Mouse (Mus musculus) right cerebral cortex, postnatal 14 days (tissue): ENCODE results near the gene Myo15.
"Not testable (repeated sequence)": the region's sequence is repeated elsewhere in the genome, so short reads cannot be mapped to it uniquely, and the experiment has no call there.

Experiments
- DNase-seq: peaks from one replicate; pipeline ENCODE4 v3.0.0; 2022

The Myo15 gene

DNA sequence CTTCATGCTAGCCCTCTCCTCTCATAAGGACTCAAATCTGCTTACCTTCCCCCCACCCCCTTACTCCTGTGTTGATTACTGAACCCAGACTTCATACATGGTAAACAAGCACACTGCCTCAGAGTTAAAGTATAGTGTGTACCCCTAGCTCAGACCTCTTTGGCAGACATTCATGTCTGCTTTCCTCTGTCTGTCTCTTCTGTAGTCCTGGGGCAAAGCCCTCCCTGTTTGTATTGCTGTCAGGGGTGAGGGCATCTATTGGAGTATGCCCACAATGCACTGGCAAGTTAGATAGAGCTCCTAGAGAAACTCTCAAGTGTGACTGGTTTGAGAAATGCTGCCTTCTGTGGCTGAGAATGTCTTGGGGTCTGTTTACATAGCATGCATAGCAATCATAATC is 84.0 kb downstream of the Myo15 start:
- no peak for DNase-seq

GRCm38 (mm10) chr11:60557675-60558074 is 88.5 kb downstream of the Myo15 start:
- no peak for DNase-seq

DNA sequence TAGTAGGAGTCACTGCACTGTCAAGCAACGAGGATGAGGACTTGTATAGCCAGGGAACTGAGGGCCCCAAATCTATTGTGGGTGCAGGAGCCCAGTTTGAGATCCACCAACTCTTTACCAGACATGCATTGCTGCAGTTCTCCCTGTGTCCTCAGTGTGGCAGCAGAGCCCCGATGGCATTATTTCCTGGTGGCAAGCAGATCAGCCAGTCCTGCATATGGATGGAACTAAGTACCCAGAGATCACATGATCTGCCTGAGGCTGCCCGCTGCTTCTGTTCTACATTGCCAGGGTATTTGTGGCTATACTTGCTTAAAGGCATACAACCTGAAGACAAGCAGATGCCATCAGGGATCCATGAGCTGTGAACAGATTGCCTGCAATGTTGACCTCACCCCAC is 90.2 kb downstream of the Myo15 start:
- DNase-seq = peak; percentile 62

GRCm38 (mm10) chr11:60574006-60574405 is 104.9 kb downstream of the Myo15 start:
- DNase-seq = not testable (repeated sequence)
